Mouse (Mus musculus): ENCODE results near the gene Klhl8.
A peak's percentile ranks its signal among the peaks of the same experiment; 100 is the strongest.
"Not testable (repeated sequence)": the region's sequence is repeated elsewhere in the genome, so short reads cannot be mapped to it uniquely, and the experiment has no call there.

The Klhl8 gene

DNA sequence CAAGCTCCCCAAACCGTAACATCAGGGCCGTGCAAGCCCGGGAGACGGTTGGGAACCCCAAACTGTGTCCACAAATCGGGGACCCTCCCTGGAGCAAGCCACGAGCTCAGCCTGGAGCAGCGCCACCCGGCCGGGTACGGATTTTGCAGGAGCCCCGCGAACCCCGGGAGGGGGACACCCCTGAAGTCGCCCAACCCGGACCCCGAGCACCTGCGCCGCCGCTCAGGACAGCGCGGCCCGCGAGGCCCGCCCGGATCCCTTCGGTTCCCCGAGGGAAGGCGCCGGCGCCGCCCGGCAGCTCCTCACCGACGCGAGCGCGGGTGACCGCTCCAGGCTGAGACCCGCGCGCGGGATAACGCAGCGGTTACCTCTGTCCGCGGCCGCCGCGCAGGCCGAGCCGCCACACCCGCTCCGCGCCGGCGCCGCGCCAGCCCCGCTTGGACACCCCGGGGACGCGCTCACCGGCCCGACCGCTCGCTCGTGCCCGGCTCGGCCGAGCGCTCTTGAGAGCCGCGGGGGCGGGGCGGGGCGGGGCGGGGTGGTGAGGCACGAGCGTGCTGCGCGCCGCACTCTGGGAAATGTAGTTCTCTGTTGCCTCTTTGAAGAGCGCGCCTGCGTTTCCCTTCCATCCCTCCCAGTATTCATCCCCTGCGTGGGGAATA, at the start of gene Klhl8:
Gene Klhl8, minus strand, starts transcription at position 512 of the 662 bp plus-strand sequence.
- DNase-seq (ENCODE audit: low read depth), result peak; percentile 80

DNA sequence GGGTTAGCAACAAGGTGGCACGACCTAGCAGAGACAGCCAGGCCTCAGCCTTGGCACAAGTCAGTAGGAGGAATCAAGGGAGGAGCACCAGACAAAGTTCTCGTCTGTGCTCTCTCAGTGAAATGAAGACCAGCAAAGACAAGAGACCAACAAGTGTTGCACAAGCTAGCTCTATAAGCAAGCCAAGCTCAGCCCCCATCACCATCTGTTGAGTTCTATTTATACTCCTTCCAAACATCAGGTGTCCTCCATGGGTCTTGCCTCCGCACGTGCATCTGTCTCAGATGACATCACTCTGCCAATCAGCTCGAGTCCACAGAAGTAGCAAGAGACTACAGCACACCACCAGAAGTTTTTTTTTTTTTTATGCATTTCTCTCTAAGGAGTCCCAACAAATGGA, 43.6 kb upstream of the Klhl8 start:
- DNase-seq (ENCODE audit: low read depth), result no peak

DNA sequence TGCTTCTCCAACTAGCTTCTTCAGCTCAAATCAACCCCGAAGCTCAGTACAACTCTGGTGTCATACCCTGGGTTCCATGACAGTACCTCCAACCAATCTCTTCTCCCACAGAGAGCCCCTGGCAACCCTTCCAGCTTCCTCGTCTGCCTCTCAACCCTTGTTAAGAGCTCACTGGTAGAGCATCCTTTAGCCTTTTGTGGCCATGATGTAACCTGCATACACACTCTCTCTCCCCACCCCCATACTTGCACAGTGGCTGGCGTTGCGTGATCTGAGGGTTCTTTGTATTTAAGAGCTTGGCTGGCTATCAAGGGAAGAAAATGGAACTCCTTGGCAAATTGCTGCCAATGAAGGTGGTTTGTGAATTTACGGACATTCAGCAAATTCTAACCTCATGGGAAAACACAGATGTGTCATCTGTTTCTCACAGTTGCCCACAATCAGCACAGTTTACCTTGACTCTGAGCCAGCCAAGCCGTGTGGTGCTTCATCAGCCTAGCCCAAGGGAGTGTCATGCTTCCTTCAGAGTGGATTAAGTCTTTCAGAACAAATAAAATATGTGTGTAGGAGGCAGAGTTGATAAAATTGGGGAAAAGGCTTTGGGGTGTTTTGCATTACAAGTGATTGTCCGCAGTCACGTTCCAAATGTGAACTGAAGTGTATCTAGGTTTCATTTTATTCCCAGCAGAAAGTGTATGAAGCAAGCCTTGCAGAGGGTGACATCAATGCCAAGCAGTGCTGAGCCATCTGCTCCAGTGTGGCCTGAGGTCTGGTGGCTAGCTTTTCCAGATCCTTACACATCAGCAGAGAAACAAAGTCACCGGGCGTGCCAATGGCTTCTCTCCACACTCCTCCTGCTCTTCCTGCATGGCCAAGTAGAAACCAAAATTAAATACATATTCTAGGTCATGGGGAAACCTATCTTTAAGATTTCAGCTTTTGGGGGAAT, 42.4 kb upstream of the Klhl8 start:
- DNase-seq (ENCODE audit: low read depth), result no peak

DNA sequence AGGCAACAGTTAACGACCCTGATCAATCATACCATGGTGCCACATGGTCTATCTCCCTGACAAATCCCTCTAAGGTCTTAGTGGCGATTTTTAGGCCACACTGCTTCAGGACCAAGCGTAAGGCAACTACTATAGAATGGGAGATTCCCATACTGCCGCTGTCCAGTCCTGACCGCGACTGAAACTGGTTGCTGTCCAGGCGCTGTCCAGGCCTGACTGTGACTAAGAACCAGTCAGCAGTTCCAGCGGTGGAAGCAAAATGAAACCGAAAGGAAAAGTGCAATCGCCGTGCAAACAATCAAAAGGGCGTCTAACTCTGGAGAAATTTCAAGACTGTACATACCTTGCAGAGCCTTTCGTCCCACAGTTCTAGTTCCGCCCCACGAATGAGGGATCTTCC, 39.1 kb upstream of the Klhl8 start:
- not testable (repeated sequence) for DNase-seq (ENCODE audit: low read depth)

DNA sequence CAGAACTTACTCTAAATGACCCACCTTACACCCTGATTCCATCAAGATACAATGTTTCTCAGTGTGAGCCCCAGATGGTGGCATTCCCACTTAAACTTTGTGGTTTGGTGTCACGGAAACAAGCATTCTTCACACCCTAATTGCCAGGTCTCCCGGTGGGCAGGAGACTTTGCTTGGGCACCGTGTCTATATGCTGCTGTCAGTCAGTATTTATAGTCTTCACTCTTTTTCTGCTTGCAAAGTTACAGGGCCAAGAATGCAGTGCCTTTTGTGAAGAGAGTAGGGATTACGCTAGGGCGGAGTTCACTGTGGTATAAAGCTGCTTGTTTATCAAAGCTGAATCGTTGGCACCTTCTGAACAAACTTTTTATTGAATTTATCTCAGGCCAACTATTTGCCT, 32.1 kb upstream of the Klhl8 start:
- DNase-seq (ENCODE audit: low read depth), result no peak

DNA sequence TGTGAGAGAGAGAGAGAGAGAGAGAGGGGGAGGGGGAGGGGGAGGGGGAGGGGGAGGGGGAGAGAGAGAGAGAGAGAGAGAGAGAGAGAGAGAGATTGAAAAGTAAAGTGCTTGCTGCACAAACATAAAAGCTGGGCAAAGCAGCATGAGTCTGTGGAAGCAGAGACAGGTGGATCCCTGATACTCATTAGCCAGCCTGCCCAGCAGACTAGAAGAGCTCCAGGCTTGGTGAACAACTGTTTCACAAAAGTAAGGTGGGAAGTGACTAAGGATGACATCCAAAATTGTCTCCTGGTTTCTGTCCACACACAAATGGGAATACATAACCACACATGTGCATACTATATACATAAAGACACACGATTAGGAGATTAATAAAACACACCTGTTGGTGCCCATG, 28.8 kb upstream of the Klhl8 start:
- DNase-seq (ENCODE audit: low read depth), result no peak

DNA sequence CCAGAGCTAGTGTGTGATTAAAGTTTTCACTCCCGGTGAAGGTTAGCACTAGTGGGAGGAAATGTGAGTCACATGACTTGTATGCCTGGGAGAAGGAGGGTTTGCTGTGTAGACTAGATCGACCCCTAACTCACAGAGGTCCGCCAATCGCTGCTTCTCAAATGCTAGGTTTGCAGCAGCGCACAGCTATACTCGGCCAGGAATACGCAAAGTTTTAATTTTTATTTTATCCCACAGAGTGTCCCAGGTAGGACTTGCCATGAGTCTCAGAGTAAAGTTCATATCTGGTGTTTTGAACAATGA, 28.2 kb upstream of the Klhl8 start:
- DNase-seq (ENCODE audit: low read depth), result no peak

DNA sequence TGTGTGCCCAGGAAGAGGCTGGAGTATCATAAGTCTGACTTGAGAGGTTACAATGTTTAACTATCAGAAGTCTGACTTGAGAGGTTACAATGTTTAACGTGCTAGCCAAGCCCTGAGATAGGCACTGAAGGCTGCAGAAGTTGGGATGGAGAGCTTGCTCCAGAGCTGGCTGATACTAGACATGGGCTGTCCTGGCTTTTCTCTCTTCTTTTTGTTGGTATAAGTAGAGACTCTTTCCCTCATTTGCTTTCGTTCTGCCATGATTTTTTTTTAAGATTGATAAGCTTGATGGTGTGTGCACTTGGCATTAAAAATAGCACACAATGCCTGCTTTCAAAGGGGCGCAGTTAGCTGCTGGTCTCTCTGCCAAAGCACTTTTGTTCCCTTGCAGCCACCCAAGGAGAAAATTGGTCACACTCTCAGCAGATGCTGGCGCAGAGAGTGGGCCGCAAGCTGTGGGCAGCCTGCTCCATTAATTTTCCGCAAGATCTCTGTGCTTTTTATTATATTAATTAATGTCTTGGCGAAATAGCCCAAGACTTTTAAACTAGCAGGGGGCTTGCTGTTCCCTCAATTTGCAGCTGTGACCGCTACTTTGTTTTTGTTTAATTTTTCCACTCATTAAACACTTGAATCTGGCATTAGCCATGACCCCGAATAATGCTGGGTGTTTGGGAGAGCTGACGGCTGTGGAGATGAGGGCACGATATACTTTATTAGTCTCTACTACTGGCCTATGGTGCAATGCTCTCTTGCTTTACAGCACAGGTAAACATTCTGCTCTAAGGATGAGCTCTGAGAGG, 27.7 kb upstream of the Klhl8 start:
- DNase-seq (ENCODE audit: low read depth), result no peak

DNA sequence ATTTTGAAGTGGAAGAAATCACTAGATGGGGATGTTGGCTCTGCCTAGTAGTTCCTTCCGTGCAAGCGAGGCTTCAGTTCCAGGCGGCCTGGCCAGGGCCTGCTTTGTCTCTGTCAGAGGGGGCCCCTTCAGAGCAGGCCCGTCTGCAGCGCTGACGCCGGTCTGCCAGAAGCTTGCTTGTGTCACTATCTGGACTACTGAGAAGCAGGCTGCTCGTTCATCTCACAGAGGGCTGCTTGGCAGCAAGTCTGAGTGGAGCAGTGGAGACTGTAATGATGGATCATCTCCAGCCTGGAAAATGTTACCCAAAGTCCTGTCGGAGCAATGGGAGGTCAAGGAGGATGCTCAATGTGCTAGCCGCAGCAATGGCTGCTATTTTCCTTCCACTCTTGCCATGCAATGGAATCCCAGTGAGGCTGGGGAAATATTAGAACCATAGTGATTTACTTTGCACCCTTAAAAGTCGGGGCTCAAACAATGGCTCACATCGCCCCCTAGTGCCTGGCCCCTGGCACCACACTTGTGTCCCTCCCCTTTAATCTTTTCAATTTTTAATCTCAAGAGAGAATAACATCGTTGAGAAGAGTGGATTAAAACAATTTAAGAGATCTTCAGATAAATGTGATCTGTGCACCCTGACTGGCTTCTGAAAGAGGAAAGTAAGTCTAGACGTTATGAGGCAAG, 26.0 kb upstream of the Klhl8 start:
- peak; percentile 64 for DNase-seq (ENCODE audit: low read depth)

DNA sequence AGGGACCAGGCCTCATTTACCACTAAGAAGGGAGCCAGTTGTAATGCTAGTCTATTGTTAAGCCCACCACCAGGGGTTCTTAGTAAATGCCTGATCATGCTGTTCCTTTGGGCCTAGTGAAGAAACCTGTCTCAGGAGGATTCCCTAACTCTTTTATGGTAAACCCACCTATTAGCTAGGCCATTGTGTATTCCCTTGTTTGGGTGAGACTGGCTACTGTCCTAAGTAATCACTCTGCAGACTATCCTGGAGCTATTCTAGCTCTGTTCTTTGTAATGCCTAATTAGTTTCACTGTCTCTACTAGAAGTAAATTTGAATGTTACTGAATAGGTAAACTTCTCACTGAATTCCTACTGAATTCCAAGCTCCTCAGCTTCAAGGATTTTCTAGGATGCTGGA, 20.9 kb upstream of the Klhl8 start:
- not testable (repeated sequence) for DNase-seq (ENCODE audit: low read depth)

DNA sequence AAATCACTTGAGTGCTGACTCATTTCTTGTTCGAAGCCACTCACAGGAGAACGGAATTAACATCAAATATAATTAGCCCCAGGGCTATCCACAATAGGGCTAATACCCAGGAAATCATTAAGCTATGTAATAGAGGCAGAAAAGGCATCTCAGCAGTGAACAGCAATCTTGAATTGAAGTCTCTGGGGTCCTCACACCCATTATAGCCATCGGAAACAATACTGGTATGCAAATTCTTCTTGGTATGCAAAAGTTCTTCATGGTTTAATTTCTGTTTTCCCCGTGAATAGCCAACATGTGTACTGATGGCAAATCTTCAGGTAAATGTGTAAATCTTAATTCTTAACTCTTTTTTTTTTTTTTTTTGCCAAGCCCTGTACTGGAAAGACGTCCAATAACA, 19.5 kb upstream of the Klhl8 start:
- no peak for DNase-seq (ENCODE audit: low read depth)

DNA sequence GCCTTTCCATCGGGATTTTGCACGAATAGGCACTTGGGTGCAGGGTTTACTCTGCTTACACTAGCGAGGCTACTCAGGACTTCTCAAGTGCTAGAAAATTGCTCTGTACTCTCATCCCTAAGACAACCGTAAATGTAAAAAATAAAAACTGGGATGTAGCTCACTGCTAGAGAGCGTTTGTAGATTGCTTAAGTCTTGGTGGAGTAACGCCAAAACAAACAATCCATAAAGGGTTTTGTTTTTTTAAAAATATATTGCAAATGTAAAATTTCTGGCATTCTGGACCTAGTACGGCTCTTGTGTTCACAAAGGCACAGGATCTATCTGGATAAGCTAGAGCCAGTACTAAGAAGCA, 17.1 kb upstream of the Klhl8 start:
- no peak for DNase-seq (ENCODE audit: low read depth)

DNA sequence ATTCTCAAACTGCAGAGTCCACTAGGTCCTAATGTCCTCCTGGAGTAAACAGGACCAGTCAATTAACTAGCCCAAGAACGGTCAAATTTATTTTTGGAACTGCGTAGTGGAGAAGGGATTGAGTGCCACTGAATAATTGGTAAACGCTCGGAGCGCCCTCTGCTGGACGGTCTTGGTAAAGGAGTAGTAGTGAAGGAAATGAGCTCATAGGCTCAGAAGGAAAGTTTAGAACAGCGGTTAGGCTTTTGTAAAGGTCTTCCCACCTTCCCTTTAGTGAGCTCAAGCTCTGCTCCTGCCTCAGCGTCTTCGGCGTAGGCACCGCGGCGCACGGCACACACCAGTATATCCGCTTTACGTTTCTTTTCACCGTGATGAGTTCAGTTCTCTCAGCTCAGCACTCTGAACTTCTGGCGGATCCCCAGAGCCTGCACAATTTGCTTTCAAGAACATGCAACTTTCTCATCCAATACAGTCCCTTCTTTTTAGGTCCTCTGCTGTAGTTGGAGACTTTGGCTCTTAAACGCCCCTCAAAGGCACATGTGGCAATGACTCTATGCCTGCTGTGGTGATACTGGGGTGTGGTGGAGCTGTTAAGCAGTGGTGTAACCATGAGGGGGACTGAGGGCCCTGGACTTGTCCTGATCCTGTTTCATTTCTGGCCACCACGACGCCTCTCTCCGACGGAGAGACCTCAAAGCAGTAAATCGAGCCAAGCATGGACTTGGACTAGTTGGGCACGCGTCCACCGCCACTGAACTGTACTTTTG, 16.6 kb upstream of the Klhl8 start:
- peak; percentile 89 for DNase-seq (ENCODE audit: low read depth)

DNA sequence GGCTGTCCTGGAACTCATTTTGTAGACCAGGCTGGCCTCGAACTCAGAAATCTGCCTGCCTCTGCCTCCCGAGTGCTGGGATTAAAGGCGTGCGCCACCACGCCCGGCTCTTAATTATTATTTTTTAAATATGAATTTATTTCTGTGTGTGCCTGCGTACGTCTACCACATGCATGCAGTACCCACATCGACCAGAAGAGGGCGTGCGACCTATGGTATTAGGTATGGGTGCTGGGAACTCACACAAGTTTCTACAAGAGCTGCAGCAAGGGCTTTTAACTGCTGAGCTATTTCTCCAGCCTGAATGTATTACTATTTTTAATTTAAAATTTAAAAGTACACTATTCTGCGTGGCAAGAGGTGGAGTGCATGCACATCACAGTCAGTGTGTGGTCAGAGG, 15.3 kb upstream of the Klhl8 start:
- peak; percentile 68 for DNase-seq (ENCODE audit: low read depth)

DNA sequence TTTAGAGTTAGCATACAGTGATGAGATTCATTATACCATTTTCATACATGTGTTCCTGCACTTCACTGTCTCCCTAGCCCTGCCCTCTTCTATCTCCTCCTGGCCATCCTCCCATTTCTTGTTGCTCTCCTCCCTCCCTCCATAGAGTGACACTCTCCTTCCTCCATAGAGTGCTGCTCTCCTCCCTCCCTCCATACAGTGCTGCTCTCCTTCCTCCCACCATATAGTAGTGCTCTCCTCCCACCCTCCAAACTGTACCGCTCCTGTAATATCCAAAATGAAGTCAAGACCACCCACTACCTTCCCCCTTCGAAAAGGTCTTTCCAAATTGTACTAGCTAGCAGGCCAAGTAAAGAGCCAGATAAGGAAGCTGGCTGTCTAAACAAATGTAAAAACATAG, 12.7 kb upstream of the Klhl8 start:
- no peak for DNase-seq (ENCODE audit: low read depth)

DNA sequence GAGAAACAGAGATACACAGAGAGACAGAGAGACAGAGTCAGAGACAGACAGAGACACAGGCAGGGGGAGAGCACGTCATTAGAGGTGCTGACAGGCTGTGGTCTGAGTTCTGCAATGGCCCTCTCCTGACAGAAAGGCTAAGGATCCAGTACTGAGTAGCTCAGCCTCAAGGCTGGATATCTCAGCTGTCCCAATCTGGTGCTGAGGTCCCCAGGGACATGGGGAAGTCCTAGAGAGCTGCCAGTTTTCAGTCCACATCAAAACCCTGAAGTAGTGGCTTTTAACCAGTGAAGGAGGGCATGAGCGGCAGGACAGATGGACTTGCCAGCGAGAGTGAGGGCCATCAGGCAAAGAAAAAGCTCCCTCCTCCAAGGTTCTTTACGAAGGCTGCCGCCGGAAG, 12.0 kb upstream of the Klhl8 start:
- no peak for DNase-seq (ENCODE audit: low read depth)

DNA sequence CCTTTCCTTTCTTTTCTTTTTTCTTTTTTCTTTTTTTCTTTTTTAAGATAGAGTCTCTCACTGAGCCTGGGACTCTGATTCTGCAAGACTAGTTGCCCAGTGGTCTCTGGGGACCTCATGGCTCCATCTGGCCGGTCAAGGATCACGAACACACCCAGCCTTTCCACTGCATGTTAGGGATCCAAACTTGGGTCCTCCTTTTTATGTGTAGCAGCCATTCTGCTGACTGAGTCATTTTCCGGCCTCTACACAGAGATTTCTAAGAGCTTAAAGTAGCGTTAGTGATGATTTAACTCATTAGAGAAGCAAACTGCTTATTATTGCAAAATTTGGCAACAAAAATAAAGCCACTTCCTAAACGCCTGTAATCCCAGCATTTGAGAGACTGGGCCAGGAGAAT, 11.4 kb upstream of the Klhl8 start:
- no peak for DNase-seq (ENCODE audit: low read depth)

DNA sequence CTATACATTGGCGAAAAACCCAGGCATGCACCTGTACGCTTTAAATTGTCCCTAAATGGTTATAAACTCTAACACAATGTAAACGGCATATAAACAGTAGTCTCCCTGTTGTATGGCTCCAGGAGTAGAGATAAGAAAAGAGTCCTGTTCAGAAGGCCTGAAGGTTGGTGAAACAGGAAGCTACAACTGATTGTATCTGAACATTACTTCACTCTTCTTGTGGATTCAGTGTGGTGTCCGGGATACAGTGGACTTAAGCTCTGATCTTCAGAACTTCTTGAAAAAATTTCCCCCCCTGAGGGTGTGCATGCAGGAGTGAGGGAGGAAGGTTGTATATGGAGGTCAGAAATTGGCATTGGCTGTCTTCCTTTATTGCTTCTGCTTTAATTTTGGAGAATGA, 8.4 kb upstream of the Klhl8 start:
- no peak for DNase-seq (ENCODE audit: low read depth)

DNA sequence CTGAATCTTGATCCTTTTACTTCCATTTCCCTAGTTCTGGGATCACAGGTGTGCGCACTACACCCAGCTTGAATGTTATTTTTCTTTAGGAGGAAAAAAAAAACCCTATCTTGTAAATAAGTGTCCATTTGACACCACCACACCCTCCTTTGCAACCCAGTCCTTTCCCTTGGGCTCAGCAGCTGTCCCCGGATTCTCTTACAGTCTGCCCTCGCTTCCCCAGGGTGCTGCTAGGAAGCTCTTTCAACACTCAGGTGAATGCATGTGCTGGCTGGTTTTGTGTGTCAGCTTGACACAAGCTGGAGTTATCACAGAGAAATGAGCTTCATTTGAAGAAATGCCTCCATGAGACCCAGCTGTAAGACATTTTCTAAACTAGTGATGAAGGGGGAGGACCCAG, 7.2 kb upstream of the Klhl8 start:
- DNase-seq (ENCODE audit: low read depth), result no peak

DNA sequence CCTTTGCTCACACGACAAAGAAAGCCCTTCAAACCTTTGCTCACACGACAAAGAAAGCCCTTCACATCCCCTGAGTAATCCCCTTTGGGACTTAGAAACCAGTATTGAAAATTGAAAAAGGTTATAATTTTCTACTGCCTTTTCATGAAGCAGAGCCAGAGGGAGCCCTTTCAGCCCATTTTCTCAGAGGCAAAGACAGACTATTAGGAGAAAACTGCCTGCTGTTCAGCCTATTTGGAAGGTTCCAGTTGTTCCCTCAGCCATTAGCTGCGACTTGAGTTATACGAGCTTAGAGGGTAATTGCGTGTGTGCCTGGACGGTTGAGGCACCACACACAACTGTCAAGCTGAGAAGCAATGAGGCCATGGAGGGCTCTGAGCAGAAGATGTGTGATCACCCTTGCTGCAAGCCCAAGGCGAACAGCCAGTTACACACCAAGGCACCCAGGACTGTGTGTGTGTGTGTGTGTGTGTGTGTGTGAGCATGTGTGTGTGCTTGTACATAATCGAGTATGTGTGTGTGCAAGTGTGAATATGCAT, 6.4 kb upstream of the Klhl8 start:
- DNase-seq (ENCODE audit: low read depth), result no peak

DNA sequence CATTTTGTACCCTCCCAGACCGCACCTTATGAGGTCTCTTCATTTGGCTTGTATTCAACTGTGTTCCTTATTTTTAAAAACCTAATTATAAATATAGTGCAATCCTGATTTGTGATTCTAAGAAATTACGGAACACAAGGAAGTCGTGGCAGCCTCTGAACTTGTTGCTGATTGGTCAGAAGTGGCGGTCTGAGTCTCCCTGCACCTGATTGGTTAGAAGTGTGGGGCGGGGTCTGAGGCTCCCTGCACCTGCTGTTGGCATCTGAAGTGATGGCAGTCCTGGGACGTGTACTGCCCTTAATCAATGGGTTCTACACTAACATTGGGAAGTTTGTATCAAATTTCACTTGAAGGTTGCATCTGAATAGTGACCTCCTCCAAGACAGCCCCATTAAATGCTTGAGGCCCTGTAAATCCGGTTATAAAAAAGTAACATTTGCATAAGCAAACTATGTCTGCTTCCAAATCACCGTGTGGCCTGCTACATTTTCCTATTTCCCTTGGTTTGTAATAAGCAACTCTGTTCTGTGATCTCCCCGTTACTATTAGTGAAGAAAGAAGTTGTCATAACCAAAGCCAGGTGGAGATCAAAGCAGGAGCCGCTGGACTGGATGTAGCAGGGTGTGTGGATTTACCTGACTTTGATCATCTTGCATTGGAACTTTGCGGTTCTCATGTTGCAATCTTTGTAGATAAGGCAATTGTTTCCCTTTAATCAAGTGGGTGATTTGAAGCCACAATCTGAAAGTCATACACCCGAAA, 5.7 kb upstream of the Klhl8 start:
- no peak for DNase-seq (ENCODE audit: low read depth)
